Mouse (Mus musculus) CH12.LX (cell line): ENCODE data around the gene Galnt17. TPM values are rescaled to one million over a fixed set of nuclear protein-coding genes. Genes with fewer than 3 reads are reported as not detected.

Source experiments
- DNase-seq: peaks from one replicate; pipeline ENCODE4 v3.0.0-alpha.2; 2013; ENCODE audit errors: extremely low read depth
- H3K27ac ChIP-seq: 2 replicates; pipeline ENCODE4 v1.5.1; 2012; ENCODE audit warnings: low read depth, mild to moderate bottlenecking, control low read depth, moderate library complexity; ENCODE audit not compliant: insufficient read depth
- H3K27me3 ChIP-seq: replicated peaks from 2 replicates; pipeline ENCODE3; 2012; ENCODE audit warnings: inconsistent platforms
- H3K36me3 ChIP-seq, 2 experiments: replicated peaks in 1 of 2; 2 replicates each; pipeline versions ENCODE3 to v1.6.1; 2012; ENCODE audit warnings: inconsistent platforms in 1 of 2, low read length in 1 of 2, mild to moderate bottlenecking in 1 of 2, mixed read lengths in 1 of 2, moderate library complexity in 1 of 2; ENCODE audit not compliant: control insufficient read depth in 1 of 2, insufficient read depth in 1 of 2
- H3K4me1 ChIP-seq, 2 experiments: 2 replicates each; pipeline ENCODE4 v1.6.1; 2012; ENCODE audit warnings: inconsistent platforms in 1 of 2, moderate library complexity in 1 of 2; ENCODE audit not compliant: insufficient read depth in 2 of 2, control insufficient read depth in 1 of 2
- H3K4me2 ChIP-seq: 2 replicates; pipeline ENCODE4 v1.6.1; 2012; ENCODE audit warnings: low read depth, mild to moderate bottlenecking, control low read depth; ENCODE audit not compliant: poor library complexity, insufficient read depth, severe bottlenecking
- H3K4me3 ChIP-seq, 3 experiments: fragments of 150-350 bp in 1 of 3; sonication (generic) in 1 of 3; replicated peaks in 1 of 3; 2 replicates each; pipeline versions ENCODE3 to v1.5.1; 2011 to 2012; ENCODE audit warnings: low read depth in 2 of 3, low read length in 2 of 3, mild to moderate bottlenecking in 2 of 3, moderate library complexity in 2 of 3, control low read depth in 1 of 3, improper control_type of control experiment in 1 of 3, inconsistent platforms in 1 of 3, mixed read lengths in 1 of 3; ENCODE audit not compliant: poor library complexity in 1 of 3
- H3K79me2 ChIP-seq: replicated peaks from 2 replicates; pipeline ENCODE4 v1.6.1; 2012; ENCODE audit warnings: mild to moderate bottlenecking, moderate library complexity; ENCODE audit not compliant: control insufficient read depth, poor library complexity, insufficient read depth, severe bottlenecking; ENCODE audit errors: extremely low read depth
- H3K9ac ChIP-seq: 2 replicates; pipeline ENCODE4 v1.6.1; 2012; ENCODE audit warnings: low read depth, mild to moderate bottlenecking, control low read depth, moderate library complexity; ENCODE audit not compliant: insufficient read depth
- H3K9me3 ChIP-seq: replicated peaks from 2 replicates; pipeline ENCODE3; 2012; ENCODE audit warnings: low read length, inconsistent platforms, mixed read lengths
- CHD1 ChIP-seq: IDR thresholded peaks from 2 replicates; pipeline ENCODE4 v1.6.1; 2012; ENCODE audit warnings: low read depth, low read length, improper control_type of control experiment, inconsistent platforms
- E2F4 ChIP-seq: IDR thresholded peaks from 2 replicates; pipeline ENCODE4 v1.6.1; 2011; ENCODE audit warnings: low read depth, low read length, improper control_type of control experiment; ENCODE audit not compliant: insufficient replicate concordance
- HCFC1 ChIP-seq: IDR thresholded peaks from 2 replicates; pipeline ENCODE4 v1.6.1; 2012; ENCODE audit warnings: low read depth, mild to moderate bottlenecking, inconsistent platforms, low read length, improper control_type of control experiment
- IRF4 ChIP-seq: IDR thresholded peaks from 2 replicates; pipeline ENCODE4 v1.6.1; 2014; ENCODE audit warnings: low read depth, mild to moderate bottlenecking, inconsistent platforms, low read length, improper control_type of control experiment
- JUN ChIP-seq: IDR thresholded peaks from 2 replicates; pipeline ENCODE4 v1.6.1; 2011; ENCODE audit warnings: low read depth, mild to moderate bottlenecking, low read length, improper control_type of control experiment, moderate library complexity; ENCODE audit not compliant: insufficient read depth
- KAT2A ChIP-seq: IDR thresholded peaks from 2 replicates; pipeline ENCODE4 v1.6.1; 2012; ENCODE audit warnings: low read length, improper control_type of control experiment, inconsistent platforms; ENCODE audit not compliant: insufficient replicate concordance
- MAFK ChIP-seq: IDR thresholded peaks from 2 replicates; pipeline ENCODE4 v1.6.1; 2011; ENCODE audit warnings: low read length, improper control_type of control experiment; ENCODE audit not compliant: insufficient replicate concordance
- MEF2A ChIP-seq: IDR thresholded peaks from 2 replicates; pipeline ENCODE4 v1.6.1; 2014; ENCODE audit warnings: low read depth, mild to moderate bottlenecking, inconsistent platforms, low read length, improper control_type of control experiment, borderline replicate concordance
- NRF1 ChIP-seq: IDR thresholded peaks from 2 replicates; pipeline ENCODE4 v1.6.1; 2014; ENCODE audit warnings: low read depth, mild to moderate bottlenecking, inconsistent platforms, low read length, improper control_type of control experiment, moderate library complexity
- SMC3 ChIP-seq: IDR thresholded peaks from 2 replicates; pipeline ENCODE4 v1.6.1; 2011; ENCODE audit warnings: low read depth, low read length, improper control_type of control experiment
- TCF12 ChIP-seq: IDR thresholded peaks from 2 replicates; pipeline ENCODE4 v1.6.1; 2014; ENCODE audit warnings: low read depth, mild to moderate bottlenecking, inconsistent platforms, low read length, improper control_type of control experiment
- USF1 ChIP-seq: IDR thresholded peaks from 2 replicates; pipeline ENCODE4 v1.6.1; 2014; ENCODE audit warnings: low read depth, mild to moderate bottlenecking, inconsistent platforms, low read length, improper control_type of control experiment
- ZKSCAN1 ChIP-seq: IDR thresholded peaks from 2 replicates; pipeline ENCODE4 v1.6.1; 2012; ENCODE audit warnings: low read depth, inconsistent platforms, low read length, improper control_type of control experiment, borderline replicate concordance
- ZMIZ1 ChIP-seq: IDR thresholded peaks from 2 replicates; pipeline ENCODE4 v1.6.1; 2012; ENCODE audit warnings: low read depth, mild to moderate bottlenecking, inconsistent platforms, low read length, improper control_type of control experiment
- dilution Hi-C: fragments of 300-500 bp; cut with MboI; formaldehyde crosslinking; loops from 2 replicates; pipeline ENCODE4 v1.14.3; 2020; ENCODE audit warnings: low sequenced_read_pairs; ENCODE audit not compliant: extremely low pct_unique_long_range_greater_than_20kb, extremely low pct_ligation_motif_present
- in situ Hi-C: fragments of 300-500 bp; cut with MboI; formaldehyde crosslinking; loops from 3 replicates; pipeline ENCODE4 v1.14.3; 2019; ENCODE audit warnings: low sequenced_read_pairs, low pct_ligation_motif_present, low pct_unique_long_range_greater_than_20kb, mixed read lengths
- polyA plus RNA-seq: library from polyadenylated mRNA; unstranded; fragments of >175 nt; gene quantifications from 2 replicates; pipeline ENCODE4 v1.2.1, GENCODE M21; 2012; ENCODE audit warnings: low read depth; ENCODE audit not compliant: insufficient read length
- total RNA-seq, 2 experiments: library from RNA; depleted of rRNA; stranded (reverse); fragments of 300-350 nt in 1 of 2; fragments of >200 nt in 1 of 2; gene quantifications; 2 replicates each; pipeline ENCODE4 v1.2.3; 2012 to 2014

The Galnt17 gene
- total and polyA plus RNA-seq, 3 experiments: 0.09 TPM; not detected in 2

- no peak overlapping the region for H3K4me3 ChIP-seq
- peaks cover 34% of the 10 kb centered on the region for H3K9me3 ChIP-seq
- no peak overlapping the region for H3K27ac ChIP-seq
- no peaks in the 10 kb centered on the region for H3K79me2 ChIP-seq
- H3K9ac ChIP-seq: no peak overlapping the region
- peaks cover 0 to 16% of the 10 kb centered on the region in 2 experiments for H3K36me3 ChIP-seq
- dilution Hi-C loops: no loop called here
- in situ Hi-C loops: no loop called here
- H3K4me2 ChIP-seq: no peak overlapping the region
- no peaks in the 10 kb centered on the region for H3K27me3 ChIP-seq
- H3K4me1 ChIP-seq: no peaks in the 10 kb centered on the region
- no peak for DNase-seq
- TF ChIP-seq E2F4 (no peak), MEF2A (no peak), USF1 (no peak), HCFC1 (no peak), NRF1 (no peak), SMC3 (no peak)
Observed at GRCm38 (mm10) chr5:130919969-130920368, 388.3 kb downstream of the Galnt17 start.

- Histone ChIP-seq H3K79me2 (no peaks in the 10 kb centered on the region), H3K4me3 (no peak overlapping the region), H3K27me3 (no peaks in the 10 kb centered on the region), H3K36me3 (peaks cover 0 to 10% of the 10 kb centered on the region in 2 experiments), H3K27ac (no peak overlapping the region), H3K4me1 (peaks cover 0 to 2% of the 10 kb centered on the region in 2 experiments; a peak in 1 of 4 replicates), H3K9me3 (peaks cover 43% of the 10 kb centered on the region), H3K4me2 (no peak overlapping the region), H3K9ac (no peak overlapping the region)
- dilution Hi-C loops: no loop called here
- TF ChIP-seq NRF1 (no peak), MEF2A (no peak), TCF12 (no peak), IRF4 (no peak), MAFK (no peak), ZMIZ1 (no peak), ZKSCAN1 (no peak), KAT2A (no peak), JUN (no peak)
- in situ Hi-C loops: no loop called here
- DNase-seq: no peak
Observed at GRCm38 (mm10) chr5:130914606-130915005, 393.7 kb downstream of the Galnt17 start.

- in situ Hi-C loops: no loop called here
- peaks cover 0 to 8% of the 10 kb centered on the region in 2 experiments for H3K36me3 ChIP-seq
- H3K79me2 ChIP-seq: no peaks in the 10 kb centered on the region
- H3K4me1 ChIP-seq: peaks cover 0 to 8% of the 10 kb centered on the region in 2 experiments; a peak in 1 of 4 replicates
- no peak overlapping the region for H3K4me3 ChIP-seq
- TF ChIP-seq CHD1: no peak
- no peak for TF ChIP-seq IRF4
- no peak overlapping the region for H3K9ac ChIP-seq
- no peak overlapping the region for H3K4me2 ChIP-seq
- no peaks in the 10 kb centered on the region for H3K27me3 ChIP-seq
- dilution Hi-C loops: no loop called here
- no peak overlapping the region for H3K27ac ChIP-seq
- DNase-seq: no peak
- peaks cover 40% of the 10 kb centered on the region for H3K9me3 ChIP-seq
Observed at GRCm38 (mm10) chr5:130911551-130911950, 396.7 kb downstream of the Galnt17 start.
